Mouse (Mus musculus): Measurements from ENCODE around the gene Gpx6. TPM values are rescaled to one million over a fixed set of nuclear protein-coding genes. Genes with fewer than 3 reads are reported as not detected.

The Gpx6 gene
- polyA plus RNA-seq, 1 experiment from 2014 or later, result not detected

- Histone ChIP-seq H3K36me3 (ENCODE audit: inconsistent target) (no peaks in the 10 kb centered on the region), H3K79me2 (ENCODE audit: inconsistent target) (no peaks in the 10 kb centered on the region), H3K27ac (no peak overlapping the region), H3K4me3 (ENCODE audit: inconsistent target) (no peak overlapping the region)
- WGBS (ENCODE audit: missing documents), result 85% methylated on average over 3 of the region's 3 CpGs
These were observed 7.3 kb upstream of the Gpx6 start for GRCm38 (mm10) chr13:21304483-21305066.

GRCm38 (mm10) chr13:21309788-21310187 is 2.1 kb upstream of the Gpx6 start:
- Histone ChIP-seq H3K4me3 (ENCODE audit: inconsistent target) (no peak overlapping the region), H3K27ac (no peak overlapping the region), H3K36me3 (ENCODE audit: inconsistent target) (no peaks in the 10 kb centered on the region), H3K79me2 (ENCODE audit: inconsistent target) (no peaks in the 10 kb centered on the region)
- WGBS (ENCODE audit: missing documents), result 48% methylated on average over 2 of the region's 2 CpGs

- Histone ChIP-seq H3K27ac (no peak overlapping the region), H3K36me3 (ENCODE audit: inconsistent target) (no peaks in the 10 kb centered on the region), H3K4me3 (ENCODE audit: inconsistent target) (no peak overlapping the region), H3K79me2 (ENCODE audit: inconsistent target) (no peaks in the 10 kb centered on the region)
- 85% methylated on average over 3 of the region's 5 CpGs for WGBS (ENCODE audit: missing documents)
These were observed 929 bp downstream of the Gpx6 start for GRCm38 (mm10) chr13:21312854-21313253.

- Histone ChIP-seq H3K4me3 (ENCODE audit: inconsistent target) (no peak overlapping the region), H3K79me2 (ENCODE audit: inconsistent target) (no peaks in the 10 kb centered on the region), H3K36me3 (ENCODE audit: inconsistent target) (no peaks in the 10 kb centered on the region), H3K27ac (no peak overlapping the region)
- WGBS (ENCODE audit: missing documents), result 87% methylated on average over 4 of the region's 4 CpGs
These were observed 2.0 kb downstream of the Gpx6 start for GRCm38 (mm10) chr13:21313903-21314302.

- H3K79me2 ChIP-seq (ENCODE audit: inconsistent target), result no peaks in the 10 kb centered on the region
- no peak overlapping the region for H3K27ac ChIP-seq
- H3K4me3 ChIP-seq (ENCODE audit: inconsistent target), result no peak overlapping the region
- H3K36me3 ChIP-seq (ENCODE audit: inconsistent target), result no peaks in the 10 kb centered on the region
- 87% methylated on average over 3 of the region's 3 CpGs for WGBS (ENCODE audit: missing documents)
These were observed 8.3 kb downstream of the Gpx6 start for GRCm38 (mm10) chr13:21320262-21320661.

GRCm38 (mm10) chr13:21321890-21322494 is 10.1 kb downstream of the Gpx6 start:
- no peaks in the 10 kb centered on the region for H3K79me2 ChIP-seq (ENCODE audit: inconsistent target)
- 43% methylated on average over 13 of the region's 18 CpGs for WGBS (ENCODE audit: missing documents)
- H3K4me3 ChIP-seq (ENCODE audit: inconsistent target), result no peak overlapping the region
- no peak overlapping the region for H3K27ac ChIP-seq
- no peaks in the 10 kb centered on the region for H3K36me3 ChIP-seq (ENCODE audit: inconsistent target)

GRCm38 (mm10) chr13:21322509-21323375 is 10.8 kb downstream of the Gpx6 start:
- Histone ChIP-seq H3K4me3 (ENCODE audit: inconsistent target) (no peak overlapping the region), H3K36me3 (ENCODE audit: inconsistent target) (no peaks in the 10 kb centered on the region), H3K79me2 (ENCODE audit: inconsistent target) (no peaks in the 10 kb centered on the region), H3K27ac (no peak overlapping the region)
- WGBS (ENCODE audit: missing documents), result 16% methylated on average over 18 of the region's 18 CpGs

- no peaks in the 10 kb centered on the region for H3K79me2 ChIP-seq (ENCODE audit: inconsistent target)
- no peak overlapping the region for H3K27ac ChIP-seq
- 14% methylated on average over 6 of the region's 6 CpGs for WGBS (ENCODE audit: missing documents)
- no peaks in the 10 kb centered on the region for H3K36me3 ChIP-seq (ENCODE audit: inconsistent target)
- no peak overlapping the region for H3K4me3 ChIP-seq (ENCODE audit: inconsistent target)
These were observed 11.5 kb downstream of the Gpx6 start for GRCm38 (mm10) chr13:21323405-21323804.

- Histone ChIP-seq H3K4me3 (ENCODE audit: inconsistent target) (no peak overlapping the region), H3K27ac (no peak overlapping the region), H3K36me3 (ENCODE audit: inconsistent target) (no peaks in the 10 kb centered on the region), H3K79me2 (ENCODE audit: inconsistent target) (no peaks in the 10 kb centered on the region)
- 4% methylated on average over 4 of the region's 4 CpGs for WGBS (ENCODE audit: missing documents)
These were observed 14.3 kb downstream of the Gpx6 start for GRCm38 (mm10) chr13:21326191-21326590.

GRCm38 (mm10) chr13:21326657-21327211 is 14.8 kb downstream of the Gpx6 start:
- H3K4me3 ChIP-seq (ENCODE audit: inconsistent target), result no peak overlapping the region

GRCm38 (mm10) chr13:21327424-21327823 is 15.5 kb downstream of the Gpx6 start:
- Histone ChIP-seq H3K4me3 (ENCODE audit: inconsistent target) (no peak overlapping the region), H3K27ac (no peak overlapping the region), H3K36me3 (ENCODE audit: inconsistent target) (no peaks in the 10 kb centered on the region), H3K79me2 (ENCODE audit: inconsistent target) (no peaks in the 10 kb centered on the region)
- 12% methylated on average over 9 of the region's 9 CpGs for WGBS (ENCODE audit: missing documents)

More at GRCm38 (mm10) chr13:21326657-21327211, 14.8 kb downstream of the Gpx6 start:
- Histone ChIP-seq H3K27ac (no peak overlapping the region), H3K79me2 (ENCODE audit: inconsistent target) (no peaks in the 10 kb centered on the region), H3K36me3 (ENCODE audit: inconsistent target) (no peaks in the 10 kb centered on the region)
- WGBS (ENCODE audit: missing documents), result under 1% methylated on average over 24 of the region's 24 CpGs

- Histone ChIP-seq H3K79me2 (ENCODE audit: inconsistent target) (no peaks in the 10 kb centered on the region), H3K4me3 (ENCODE audit: inconsistent target) (no peak within 1 kb of the TSS), H3K27ac (no peak within 1 kb of the TSS), H3K36me3 (ENCODE audit: inconsistent target) (no peaks in the 10 kb centered on the region)
- 100% methylated on average over 1 of the region's 1 CpGs for WGBS (ENCODE audit: missing documents)
These were observed 34.7 kb downstream of the Gpx6 start, which contains the start of gene Olfr1367 for GRCm38 (mm10) chr13:21346610-21347009. TSS of gene Olfr1367 (plus strand) at chr13:21346910.

- H3K27ac ChIP-seq, result no peak overlapping the region
- no peaks in the 10 kb centered on the region for H3K36me3 ChIP-seq (ENCODE audit: inconsistent target)
- H3K79me2 ChIP-seq (ENCODE audit: inconsistent target), result no peaks in the 10 kb centered on the region
- H3K4me3 ChIP-seq (ENCODE audit: inconsistent target), result no peak overlapping the region
These were observed 38.7 kb downstream of the Gpx6 start for GRCm38 (mm10) chr13:21350593-21350992.

- WGBS (ENCODE audit: missing documents), result 2% methylated on average over 29 of the region's 29 CpGs
- Histone ChIP-seq H3K4me3 (ENCODE audit: inconsistent target) (peak within 1 kb of the TSS; percentile 64), H3K79me2 (ENCODE audit: inconsistent target) (no peaks in the 10 kb centered on the region), H3K36me3 (ENCODE audit: inconsistent target) (0 out of 2 replicates have a peak, but pooled peaks cover 5% of the 10 kb centered on the region), H3K27ac (no peak within 1 kb of the TSS)
These were observed 50.8 kb downstream of the Gpx6 start, which contains the start of gene Zscan12 for GRCm38 (mm10) chr13:21362621-21363248. TSS of gene Zscan12 (plus strand) at chr13:21362820.

Data from macrophage (primary cell).